Mouse (Mus musculus): ENCODE measurements around the gene Mapkapk2. TPM values are rescaled to one million over a fixed set of nuclear protein-coding genes. Genes with fewer than 3 reads are reported as not detected.

Mapkapk2 gene
- total and polyA plus RNA-seq, 3 experiments, result 53.2 to 85.4 TPM; not detected in 1

GRCm38 (mm10) chr1:131134942-131135522 is 37.4 kb upstream of the Mapkapk2 start:
- H3K27me3 ChIP-seq (ENCODE audit: control insufficient read depth in 1 of 2, insufficient read depth in 2 of 2, low read length in 2 of 2), result no peaks in the 10 kb centered on the region
- peaks cover 3 to 32% of the 10 kb centered on the region in 2 experiments for H3K36me3 ChIP-seq (ENCODE audit: control insufficient read depth in 1 of 2, insufficient read depth in 2 of 2, low read length in 2 of 2)
- H3K9me3 ChIP-seq (replicated peaks; ENCODE audit: insufficient read depth, low read length), result no peaks in the 10 kb centered on the region
- peak overlapping the region; percentile 36 for H3K27ac ChIP-seq (ENCODE audit: control insufficient read depth, low read depth, low read length)
- no peak overlapping the region; a peak in 1 of 4 replicates for H3K4me3 ChIP-seq (ENCODE audit: control insufficient read depth in 1 of 2, insufficient read depth in 1 of 2, low read depth in 2 of 2, low read length in 2 of 2)
- no peak overlapping the region; the same call in 1 of the 2 replicates for H3K9ac ChIP-seq (ENCODE audit: control insufficient read depth, low read depth, low read length, poor library complexity, severe bottlenecking)
- peak; percentile 86 for DNase-seq (ENCODE audit: low read depth, low spot score)
- peaks cover 9% of the 10 kb centered on the region for H3K79me2 ChIP-seq (ENCODE audit: control insufficient read depth, insufficient read depth, low read length, poor library complexity)
- H3K4me1 ChIP-seq (ENCODE audit: control insufficient read depth in 1 of 2, insufficient read depth in 2 of 2, low read length in 2 of 2), result peaks cover 22 to 25% of the 10 kb centered on the region in 2 experiments
- no peak for TF ChIP-seq NRF1 (IDR thresholded peaks at IDR 0.05; ENCODE audit: insufficient read depth, low read depth, low read length, poor library complexity, severe bottlenecking)
- no peak for TF ChIP-seq USF1 (IDR thresholded peaks at IDR 0.05; ENCODE audit: low read depth, low read length)
- peak; percentile 34; the same call in 1 of the 2 replicates for TF ChIP-seq HCFC1 (IDR thresholded peaks at IDR 0.05; ENCODE audit: low read depth, low read length)
- TF ChIP-seq RAD21 (IDR thresholded peaks at IDR 0.05; ENCODE audit: low read depth, low read length), result no peak
- no peak for TF ChIP-seq SMC3 (IDR thresholded peaks at IDR 0.05; ENCODE audit: low read depth, low read length)
- 0 out of 2 replicates have a peak, but pooled peaks have one; percentile 20 for TF ChIP-seq BHLHE40 (IDR thresholded peaks at IDR 0.05; ENCODE audit: borderline replicate concordance, low read depth, low read length)
- TF ChIP-seq JUND (IDR thresholded peaks at IDR 0.05; ENCODE audit: low read depth, low read length), result no peak
- peak; percentile 67; the same call in 1 of the 2 replicates for TF ChIP-seq MEF2A (IDR thresholded peaks at IDR 0.05; ENCODE audit: extremely low read depth, insufficient replicate concordance, low read depth, low read length, poor library complexity, severe bottlenecking)
- peak; percentile 63 for TF ChIP-seq GATA1 (IDR thresholded peaks at IDR 0.05; ENCODE audit: low read depth, low read length)
- TF ChIP-seq POLR2AphosphoS2 (IDR thresholded peaks at IDR 0.05; ENCODE audit: low read length), result no peak
- no peak for TF ChIP-seq NELFE (IDR thresholded peaks at IDR 0.05; ENCODE audit: low read depth, low read length)
- peak; percentile 30; the same call in 1 of the 2 replicates for TF ChIP-seq TAL1 (IDR thresholded peaks at IDR 0.05; ENCODE audit: low read length)
- TF ChIP-seq CHD2 (IDR thresholded peaks at IDR 0.05; ENCODE audit: low read length), result no peak
- TF ChIP-seq ETS1 (IDR thresholded peaks at IDR 0.05; ENCODE audit: low read depth, low read length), result peak; percentile 67
- TF ChIP-seq ZC3H11A (IDR thresholded peaks at IDR 0.05; ENCODE audit: low read depth, low read length), result no peak
- TF ChIP-seq E2F4 (IDR thresholded peaks at IDR 0.05; ENCODE audit: borderline replicate concordance, low read depth, low read length), result no peak
- no peak for TF ChIP-seq MAX (IDR thresholded peaks at IDR 0.05; ENCODE audit: low read length)
- no peak for TF ChIP-seq TBP (IDR thresholded peaks at IDR 0.05; ENCODE audit: low read depth, low read length)
- no peak for TF ChIP-seq UBTF (IDR thresholded peaks at IDR 0.05; ENCODE audit: borderline replicate concordance, insufficient read depth, low read depth, low read length)
- TF ChIP-seq MYC (IDR thresholded peaks at IDR 0.05; ENCODE audit: low read depth, low read length), result no peak
- no peak for TF ChIP-seq ELF1 (IDR thresholded peaks at IDR 0.05; ENCODE audit: low read depth, low read length)
- no peak for TF ChIP-seq ZKSCAN1 (IDR thresholded peaks at IDR 0.05; ENCODE audit: low read depth, low read length)
- TF ChIP-seq RCOR1 (IDR thresholded peaks at IDR 0.05; ENCODE audit: low read depth, low read length), result no peak
- TF ChIP-seq ZMIZ1 (IDR thresholded peaks at IDR 0.05; ENCODE audit: low read depth, low read length), result no peak
- TF ChIP-seq POLR2AphosphoS5 (IDR thresholded peaks at IDR 0.05; ENCODE audit: borderline replicate concordance, low read depth, low read length), result no peak
- TF ChIP-seq TCF12 (IDR thresholded peaks at IDR 0.05; ENCODE audit: low read depth, low read length), result 0 out of 2 replicates have a peak, but pooled peaks have one; percentile 16
- TF ChIP-seq MYB (IDR thresholded peaks at IDR 0.05; ENCODE audit: low read depth, low read length), result no peak
- no peak for TF ChIP-seq MAZ (IDR thresholded peaks at IDR 0.05; ENCODE audit: low read depth, low read length)
- no peak for TF ChIP-seq CTCF (IDR thresholded peaks at IDR 0.05 in 2 of 3, conservative IDR thresholded peaks at IDR 0.05 in 1 of 3; ENCODE audit: control insufficient read depth in 1 of 3, insufficient read depth in 1 of 3, low read depth in 2 of 3, low read length in 3 of 3, poor library complexity in 1 of 3, severe bottlenecking in 1 of 3)
- no peak for TF ChIP-seq ZNF384 (IDR thresholded peaks at IDR 0.05; ENCODE audit: low read depth, low read length)
- TF ChIP-seq MXI1 (IDR thresholded peaks at IDR 0.05; ENCODE audit: low read depth, low read length), result peak; percentile 61
- peak; percentile 60; the same call in 1 of the 2 replicates for TF ChIP-seq SIN3A (IDR thresholded peaks at IDR 0.05; ENCODE audit: low read length)
- TF ChIP-seq KAT2A (conservative IDR thresholded peaks at IDR 0.05; ENCODE audit: low read depth, low read length), result no peak
- no peak for TF ChIP-seq MAFK (IDR thresholded peaks at IDR 0.05; ENCODE audit: borderline replicate concordance, low read depth, low read length)
- no peak for TF ChIP-seq CHD1 (IDR thresholded peaks at IDR 0.05; ENCODE audit: low read depth, low read length)
- no peak for TF ChIP-seq POLR2A (IDR thresholded peaks at IDR 0.05; ENCODE audit: control insufficient read depth in 1 of 2, insufficient read depth in 1 of 2, low read depth in 1 of 2, low read length in 2 of 2, poor library complexity in 1 of 2)
- TF ChIP-seq USF2 (IDR thresholded peaks at IDR 0.05; ENCODE audit: borderline replicate concordance in 1 of 2, insufficient read depth in 1 of 2, low read depth in 1 of 2, low read length in 2 of 2), result no peak
